ENCODE assay signal across 12 mouse cellular contexts in genomic region chr11:76497769-76498152, GRCm38 (mm10).
DNase-seq lines count a peak whose midpoint lies in the region; ATAC-seq and TF ChIP-seq lines count a peak whose summit lies in the region.
"Had no signal": no experiment of that assay in that cellular context is flagged by ENCODE, and none has a peak within 500 bp of the region (broad histone marks: within the 10 kb centered on the region; RNA-seq: fewer than 3 reads in every experiment).

No protein-coding gene starts in this region.

- H3K9me3 ChIP-seq in liver, postnatal 0 days (ENCODE audit: low read length): no peaks in the 10 kb centered on the region
- H3K9me3 ChIP-seq in liver, embryonic 12.5 days (replicated peaks): no peaks in the 10 kb centered on the region
- H3K9me3 ChIP-seq in heart, embryonic 10.5 days: no peaks in the 10 kb centered on the region
- no peaks in the 10 kb centered on the region for H3K9me3 ChIP-seq in midbrain, embryonic 14.5 days (ENCODE audit: control insufficient read depth, low read length)
- H3K9me3 ChIP-seq: embryonic facial prominence, embryonic 12.5 days; G1E had no signal

- H3K9ac ChIP-seq in liver, postnatal 0 days (replicated peaks): no peak overlapping the region
- no peak overlapping the region for H3K9ac ChIP-seq in liver, embryonic 12.5 days
- no peak overlapping the region for H3K9ac ChIP-seq in midbrain, embryonic 14.5 days (replicated peaks; ENCODE audit: low read length)
- H3K9ac ChIP-seq: embryonic facial prominence, embryonic 12.5 days had no signal

- H3K4me1 ChIP-seq in liver, postnatal 0 days (ENCODE audit: insufficient read depth): peaks cover 13% of the 10 kb centered on the region
- peaks cover 24% of the 10 kb centered on the region for H3K4me1 ChIP-seq in liver, embryonic 12.5 days
- peaks cover 64% of the 10 kb centered on the region for H3K4me1 ChIP-seq in heart, embryonic 10.5 days
- H3K4me1 ChIP-seq in midbrain, embryonic 14.5 days (ENCODE audit: control insufficient read depth, insufficient read depth, low read length): peaks cover 21% of the 10 kb centered on the region

- H3ac ChIP-seq in myocyte (ENCODE audit: control insufficient read depth, insufficient read length): no peak overlapping the region

- no peak for DNase-seq in liver, postnatal 0 days
- DNase-seq in adipocyte (ENCODE audit: low spot score): peak; percentile 11
- DNase-seq in heart, embryonic 10.5 days (ENCODE audit: low spot score): no peak
- no peak for DNase-seq in urinary bladder, adult 2 months (ENCODE audit: low spot score)
- DNase-seq in ovary, postnatal 10 days (ENCODE audit: low spot score): no peak
- no peak for DNase-seq in midbrain, embryonic 14.5 days
- DNase-seq: adrenal gland, postnatal 14 days; cerebellum, adult 2 months had no signal

- H3K79me2 ChIP-seq in myocyte (ENCODE audit: control insufficient read depth, insufficient read depth): peaks cover 19% of the 10 kb centered on the region

- H3K36me3 ChIP-seq in liver, postnatal 0 days (replicated peaks; ENCODE audit: insufficient read depth, low read length): no peaks in the 10 kb centered on the region
- no peaks in the 10 kb centered on the region for H3K36me3 ChIP-seq in liver, embryonic 12.5 days
- no peaks in the 10 kb centered on the region for H3K36me3 ChIP-seq in heart, embryonic 10.5 days
- no peaks in the 10 kb centered on the region for H3K36me3 ChIP-seq in myocyte (ENCODE audit: control insufficient read depth, insufficient read depth)
- H3K36me3 ChIP-seq in midbrain, embryonic 14.5 days (ENCODE audit: control insufficient read depth, insufficient read depth, low read length): no peaks in the 10 kb centered on the region
- H3K36me3 ChIP-seq: embryonic facial prominence, embryonic 12.5 days; G1E had no signal

- no peak for TF ChIP-seq CTCF in liver, postnatal 0 days (IDR thresholded peaks at IDR 0.05; ENCODE audit: low read depth)

- H3K27ac ChIP-seq in liver, postnatal 0 days (ENCODE audit: low read depth): peak overlapping the region; percentile 29; the same call in 1 of the 2 replicates
- no peak overlapping the region for H3K27ac ChIP-seq in liver, embryonic 12.5 days
- peak overlapping the region; percentile 75 for H3K27ac ChIP-seq in heart, embryonic 10.5 days
- no peak overlapping the region for H3K27ac ChIP-seq in midbrain, embryonic 14.5 days (replicated peaks; ENCODE audit: low read depth, low read length)
- H3K27ac ChIP-seq: embryonic facial prominence, embryonic 12.5 days had no signal

- 76% methylated on average over 4 of the region's 4 CpGs for WGBS in liver, postnatal 0 days (ENCODE audit: insufficient replicate concordance)
- WGBS in liver, embryonic 12.5 days (ENCODE audit: insufficient replicate concordance): 52% methylated on average over 4 of the region's 4 CpGs
- 65% methylated on average over 4 of the region's 4 CpGs for WGBS in heart, embryonic 10.5 days
- WGBS in midbrain, embryonic 14.5 days: 84% methylated on average over 4 of the region's 4 CpGs

- no peak overlapping the region for H3K4me3 ChIP-seq in liver, postnatal 0 days (ENCODE audit: low read depth, low read length)
- H3K4me3 ChIP-seq in liver, embryonic 12.5 days: no peak overlapping the region
- peak overlapping the region; percentile 1; the same call in 1 of the 2 replicates for H3K4me3 ChIP-seq in heart, embryonic 10.5 days
- no peak overlapping the region for H3K4me3 ChIP-seq in myocyte
- H3K4me3 ChIP-seq in midbrain, embryonic 14.5 days (replicated peaks; ENCODE audit: low read depth, low read length): no peak overlapping the region
- H3K4me3 ChIP-seq: embryonic facial prominence, embryonic 12.5 days had no signal

- TF ChIP-seq POLR2A in myocyte (IDR thresholded peaks at IDR 0.05; ENCODE audit: insufficient read length, low read depth): no peak

- ATAC-seq in liver, postnatal 0 days: no peak
- ATAC-seq in liver, embryonic 12.5 days: no peak
- ATAC-seq in midbrain, embryonic 14.5 days (ENCODE audit: low FRiP score, low TSS enrichment): no peak

- H3K27me3 ChIP-seq in liver, postnatal 0 days (ENCODE audit: insufficient read depth, low read length): peaks cover 8% of the 10 kb centered on the region; the same call in 1 of the 2 replicates
- H3K27me3 ChIP-seq in liver, embryonic 12.5 days (replicated peaks): peaks cover 29% of the 10 kb centered on the region
- H3K27me3 ChIP-seq in heart, embryonic 10.5 days (ENCODE audit: insufficient read depth, poor library complexity, severe bottlenecking): no peaks in the 10 kb centered on the region
- no peaks in the 10 kb centered on the region for H3K27me3 ChIP-seq in myocyte (ENCODE audit: control insufficient read depth, insufficient read depth, insufficient read length)
- H3K27me3 ChIP-seq in midbrain, embryonic 14.5 days (ENCODE audit: control insufficient read depth, insufficient read depth, low read length): no peaks in the 10 kb centered on the region
- H3K27me3 ChIP-seq: embryonic facial prominence, embryonic 12.5 days had no signal

- TF ChIP-seq EP300 in liver, postnatal 0 days (IDR thresholded peaks at IDR 0.05; ENCODE audit: low read depth): no peak

- no peak overlapping the region for H3K4me2 ChIP-seq in liver, postnatal 0 days (ENCODE audit: low read depth, low read length)
- H3K4me2 ChIP-seq in liver, embryonic 12.5 days: no peak overlapping the region
- H3K4me2 ChIP-seq in myocyte (ENCODE audit: low read depth): peak overlapping the region; percentile 73
- no peak overlapping the region for H3K4me2 ChIP-seq in midbrain, embryonic 14.5 days (ENCODE audit: low read length)
- H3K4me2 ChIP-seq: embryonic facial prominence, embryonic 12.5 days had no signal

TF ChIP-seq in myocyte, 11 proteins besides CTCF, POLR2A, EP300 and RAD21:
- TF ChIP-seq SRF (IDR thresholded peaks at IDR 0.05; ENCODE audit: control insufficient read depth, insufficient read length, low read depth) (no peak), MYOG (IDR thresholded peaks at IDR 0.05; ENCODE audit: control insufficient read depth in 1 of 3, insufficient read depth in 1 of 3, insufficient read length in 2 of 3, low read depth in 2 of 3) (no peak), TCF12 (IDR thresholded peaks at IDR 0.05; ENCODE audit: insufficient read depth, poor library complexity, severe bottlenecking) (no peak), MYOD1 (IDR thresholded peaks at IDR 0.05; ENCODE audit: control insufficient read depth in 1 of 3, insufficient read length in 2 of 3, low read depth in 2 of 3) (no peak), REST (IDR thresholded peaks at IDR 0.05; ENCODE audit: insufficient read depth, insufficient read length) (no peak), USF1 (IDR thresholded peaks at IDR 0.05; ENCODE audit: low read depth) (no peak), TCF3 (IDR thresholded peaks at IDR 0.05; ENCODE audit: insufficient read length, low read depth) (no peak), MAX (IDR thresholded peaks at IDR 0.05; ENCODE audit: low read depth) (no peak), CEBPB (IDR thresholded peaks at IDR 0.05; ENCODE audit: insufficient read depth, poor library complexity, severe bottlenecking) (no peak), E2F4 (IDR thresholded peaks at IDR 0.05; ENCODE audit: insufficient read depth) (no peak), POLR2AphosphoS2 (IDR thresholded peaks at IDR 0.05; ENCODE audit: insufficient read length, low read depth) (no peak)

Comparison
In these comparisons a context has a peak if more than half of its experiments do, and no peak if none do; other contexts are left out.
1. H3K27ac ChIP-seq: peak in liver, postnatal 0 days (single experiment) and heart, embryonic 10.5 days (single experiment); none in liver, embryonic 12.5 days (single experiment) and midbrain, embryonic 14.5 days (single experiment).